Mouse (Mus musculus) liver, embryonic 14.5 days (tissue): ENCODE results near the gene Suds3.

ENCODE experiments used
- CTCF ChIP-seq: IDR thresholded peaks from 2 replicates; pipeline ENCODE4 v1.5.1; 2016; ENCODE audit warnings: antibody characterized with exemption, low read depth, control low read depth
- EP300 ChIP-seq: IDR thresholded peaks from 2 replicates; pipeline ENCODE4 v1.6.1; 2016; ENCODE audit warnings: antibody characterized with exemption, low read depth

DNA sequence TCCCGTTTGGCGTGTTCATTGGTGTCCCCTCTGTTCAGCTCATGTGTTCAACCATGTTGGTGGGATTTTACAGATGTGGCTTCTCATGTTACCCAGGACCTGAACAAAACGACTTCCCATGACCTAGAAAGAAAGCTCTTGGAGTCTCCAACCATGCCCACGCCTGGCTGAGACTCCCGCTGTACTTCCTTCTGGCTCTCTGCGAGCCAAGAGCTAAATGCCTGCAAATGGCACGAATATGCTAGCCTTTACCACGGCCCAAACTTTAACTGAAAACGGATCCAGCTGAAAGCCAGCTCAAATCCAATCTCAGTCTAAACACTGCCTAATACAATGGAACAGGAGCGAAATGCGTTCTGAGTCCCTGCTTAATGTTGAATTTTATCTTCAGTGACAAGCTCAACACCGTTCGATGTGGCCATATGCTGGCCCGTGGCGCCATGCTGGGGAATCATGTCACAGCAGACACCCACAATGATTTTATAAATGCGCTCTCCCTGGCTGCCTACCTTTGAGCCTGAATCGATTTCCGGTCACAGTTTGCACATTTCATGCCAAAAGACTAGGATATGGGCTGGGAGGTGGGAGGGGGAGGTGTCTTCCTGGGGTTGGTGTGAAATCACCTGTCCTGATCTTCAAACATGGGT, 55.3 kb downstream of the Suds3 start:
- TF ChIP-seq CTCF = no peak
- no peak for TF ChIP-seq EP300
